Mouse (Mus musculus) lung, postnatal 0 days (tissue): ENCODE data around the gene Sh3pxd2a.

ENCODE experiments used
- CTCF ChIP-seq: IDR thresholded peaks from 2 replicates; pipeline ENCODE4 v1.5.1; 2016; ENCODE audit warnings: antibody characterized with exemption, mild to moderate bottlenecking
- EP300 ChIP-seq: IDR thresholded peaks from 2 replicates; pipeline ENCODE4 v1.6.1; 2016; ENCODE audit warnings: antibody characterized with exemption, mild to moderate bottlenecking, control low read depth

GRCm38 (mm10) chr19:47242227-47242626, 222.0 kb downstream of the Sh3pxd2a start:
- TF ChIP-seq CTCF, result no peak
- TF ChIP-seq EP300, result no peak
